Mouse (Mus musculus) embryonic facial prominence, embryonic 12.5 days (tissue): ENCODE measurements at regions not wholly inside any gene's neighbourhood (a gene's known extent, or its start where the extent isn't known, plus 50 kb on each side); places are given as distances from the start of the nearest gene placed in this dataset.

Source experiments
- ATAC-seq: fragments of 200-750 bp; cut with Nextera tagmentation; 2 replicates; pipeline ENCODE4 v1.8.0; 2017; ENCODE audit not compliant: insufficient number of reproducible peaks, insufficient read depth, low FRiP score, low TSS enrichment
- H3K27ac ChIP-seq: fragments of 300-500 bp; sonication (generic); 2 replicates; pipeline ENCODE4 v1.5.1; 2016; ENCODE audit warnings: mild to moderate bottlenecking
- H3K27me3 ChIP-seq: fragments of 300-500 bp; sonication (generic); 2 replicates; pipeline ENCODE4 v1.6.1; 2016; ENCODE audit warnings: mild to moderate bottlenecking, moderate library complexity
- H3K36me3 ChIP-seq: fragments of 300-500 bp; sonication (generic); 2 replicates; pipeline ENCODE4 v1.6.1; 2016; ENCODE audit warnings: mild to moderate bottlenecking
- H3K4me1 ChIP-seq: fragments of 300-500 bp; sonication (generic); 2 replicates; pipeline ENCODE4 v1.6.1; 2016
- H3K4me2 ChIP-seq: fragments of 300-500 bp; sonication (generic); replicated peaks from 2 replicates; pipeline ENCODE4 v1.6.1; 2016; ENCODE audit warnings: mild to moderate bottlenecking, moderate library complexity
- H3K4me3 ChIP-seq: fragments of 300-500 bp; sonication (generic); 2 replicates; pipeline ENCODE4 v1.5.1; 2016; ENCODE audit warnings: mild to moderate bottlenecking
- H3K9ac ChIP-seq: fragments of 300-500 bp; sonication (generic); 2 replicates; pipeline ENCODE4 v1.6.1; 2016; ENCODE audit warnings: mild to moderate bottlenecking, moderate library complexity
- H3K9me3 ChIP-seq: fragments of 300-500 bp; sonication (generic); 2 replicates; pipeline ENCODE4 v1.6.1; 2016; ENCODE audit warnings: mild to moderate bottlenecking, moderate library complexity
- WGBS: fragments of 180-500 bp; shearing (Covaris S2); methylation state at CpG from one replicate; pipeline ENCODE4 v1.1.7; 2016; 5-methylcytosine and 5-hydroxymethylcytosine counted together

GRCm38 (mm10) chr14:108635266-108635665 lies 278.7 kb downstream of the Slitrk1 start:
- H3K27me3 ChIP-seq, result no peaks in the 10 kb centered on the region
- no peak overlapping the region for H3K9ac ChIP-seq
- H3K4me1 ChIP-seq, result no peaks in the 10 kb centered on the region
- no peak for ATAC-seq
- 78% methylated on average over 2 of the region's 2 CpGs for WGBS
- no peak overlapping the region for H3K4me3 ChIP-seq
- no peak overlapping the region for H3K27ac ChIP-seq
- H3K9me3 ChIP-seq, result no peaks in the 10 kb centered on the region
- no peaks in the 10 kb centered on the region for H3K36me3 ChIP-seq
- no peak overlapping the region for H3K4me2 ChIP-seq

GRCm38 (mm10) chr14:108610028-108610427 lies 303.9 kb downstream of the Slitrk1 start:
- H3K4me3 ChIP-seq, result no peak overlapping the region
- H3K4me1 ChIP-seq, result no peaks in the 10 kb centered on the region
- no peaks in the 10 kb centered on the region for H3K27me3 ChIP-seq
- H3K9me3 ChIP-seq, result no peaks in the 10 kb centered on the region
- no peak for ATAC-seq
- H3K27ac ChIP-seq, result no peak overlapping the region
- WGBS, result 83% methylated on average over 1 of the region's 1 CpGs
- H3K9ac ChIP-seq, result no peak overlapping the region
- no peak overlapping the region for H3K4me2 ChIP-seq
- no peaks in the 10 kb centered on the region for H3K36me3 ChIP-seq
